Mouse (Mus musculus) olfactory bulb, adult 2 months (tissue): Measurements from ENCODE around the gene Ssh3.

Experiments used
- CTCF ChIP-seq: fragments of 200-500 bp; IDR thresholded peaks from 2 replicates; pipeline ENCODE4 v1.5.1; 2012; ENCODE audit warnings: low read depth, mild to moderate bottlenecking, low read length, moderate library complexity; ENCODE audit not compliant: insufficient read depth
- POLR2A ChIP-seq: fragments of 200-500 bp; IDR thresholded peaks from 2 replicates; pipeline ENCODE4 v1.6.1; 2012; ENCODE audit warnings: mild to moderate bottlenecking, low read depth, low read length, moderate library complexity; ENCODE audit not compliant: insufficient read depth

GRCm38 (mm10) chr19:4270187-4270586 lies 1.2 kb upstream of the Ssh3 start:
- TF ChIP-seq CTCF (no peak), POLR2A (no peak)
